Mouse (Mus musculus): ENCODE measurements around the gene Dram1. TPM values are rescaled to one million over a fixed set of nuclear protein-coding genes. Genes with fewer than 3 reads are reported as not detected.
A peak's percentile ranks its signal among the peaks of the same experiment; 100 is the strongest.

Dram1 gene
- polyA plus RNA-seq (2011; ENCODE audit: insufficient read length, low read depth, missing spikeins), result 18.5 and 20.6 TPM in 2 replicates

DNA sequence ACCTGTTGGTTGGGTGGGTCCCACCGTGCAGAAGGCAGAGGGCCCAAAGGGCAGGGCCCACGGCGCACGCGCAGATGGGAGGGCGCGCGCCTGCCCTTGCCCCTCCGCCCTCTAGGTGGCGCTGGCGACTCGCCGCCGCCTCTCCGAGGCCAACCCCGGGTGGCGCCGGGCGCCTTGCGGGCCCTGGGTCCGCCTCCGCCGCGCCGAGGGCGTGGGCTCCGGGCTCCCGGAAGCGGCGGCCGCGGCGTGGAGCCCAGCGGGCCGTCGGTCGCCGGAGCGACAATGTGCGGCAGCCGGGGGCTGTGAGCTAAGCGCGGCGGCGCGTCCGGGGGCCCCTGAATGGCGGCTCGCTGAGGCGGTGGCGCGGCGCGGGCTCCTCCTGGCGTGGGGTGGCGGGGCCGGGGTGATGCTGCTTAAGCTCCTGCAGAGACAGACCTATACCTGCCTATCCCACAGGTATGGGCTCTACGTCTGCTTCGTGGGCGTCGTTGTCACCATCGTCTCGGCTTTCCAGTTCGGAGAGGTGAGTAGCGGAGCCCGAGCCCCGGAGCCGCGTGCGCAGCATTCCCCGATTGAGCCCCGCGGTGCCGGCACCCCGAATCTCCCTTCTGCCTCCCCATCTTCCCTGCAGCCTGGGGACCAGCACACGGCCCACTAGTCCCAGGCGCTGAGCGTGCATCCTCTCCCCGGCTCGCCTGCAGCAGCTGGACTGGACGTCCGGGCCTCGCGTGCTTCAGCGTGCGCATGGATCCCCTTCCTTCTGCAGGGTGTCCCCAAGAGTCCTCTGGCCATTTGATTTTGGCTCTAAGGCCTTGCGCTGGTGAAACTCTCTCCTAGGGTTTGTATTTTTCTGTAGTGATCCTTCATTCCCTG lies at the start of gene Dram1, which contains the start of gene Gnptab:
Gene Dram1 (minus strand): TSS at position 68 of the 873 bp plus-strand sequence.
Gene Gnptab (plus strand): TSS at position 120 of the 873 bp plus-strand sequence.
- Histone ChIP-seq H3K27ac (ENCODE audit: insufficient read depth, low read length) (no peak within 1 kb of the TSS), H3K4me3 (ENCODE audit: insufficient read depth, low read length) (peak within 1 kb of the TSS; percentile 58), H3K4me1 (ENCODE audit: control insufficient read depth, insufficient read depth, low read length) (no peaks in the 10 kb centered on the region)
- TF ChIP-seq CTCF (IDR thresholded peaks at IDR 0.05; ENCODE audit: borderline replicate concordance, insufficient read depth, low read length) (peak; percentile 81), POLR2A (IDR thresholded peaks at IDR 0.05; ENCODE audit: low read depth, low read length) (peak; percentile 54)

GRCm38 (mm10) chr10:88427998-88428397 lies 49.1 kb upstream of the Dram1 start:
- Histone ChIP-seq H3K4me1 (ENCODE audit: control insufficient read depth, insufficient read depth, low read length) (no peaks in the 10 kb centered on the region), H3K27ac (ENCODE audit: insufficient read depth, low read length) (no peak overlapping the region), H3K4me3 (ENCODE audit: insufficient read depth, low read length) (no peak overlapping the region)
- no peak for TF ChIP-seq POLR2A (IDR thresholded peaks at IDR 0.05; ENCODE audit: low read depth, low read length)
- TF ChIP-seq CTCF (IDR thresholded peaks at IDR 0.05; ENCODE audit: borderline replicate concordance, insufficient read depth, low read length), result no peak

DNA sequence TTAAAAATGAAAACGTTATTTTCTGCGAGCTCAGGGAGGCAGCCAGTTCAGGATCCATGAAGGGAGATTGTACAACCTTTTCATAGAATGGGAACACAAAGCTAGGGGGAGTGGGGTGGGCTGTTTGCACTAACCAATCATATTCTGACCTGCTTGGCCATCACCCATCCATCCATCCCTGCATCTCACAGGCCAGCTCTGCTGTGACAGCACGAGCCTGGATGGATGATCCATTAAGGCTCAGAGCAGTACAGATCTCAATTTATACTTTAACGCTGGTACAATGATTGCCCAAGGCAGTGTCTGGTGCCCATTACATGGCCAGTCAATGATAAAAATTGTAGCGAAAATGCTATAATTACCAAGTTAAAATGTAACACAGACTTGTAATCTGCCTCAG lies 48.0 kb upstream of the Dram1 start:
- Histone ChIP-seq H3K27ac (ENCODE audit: insufficient read depth, low read length) (no peak overlapping the region), H3K4me1 (ENCODE audit: control insufficient read depth, insufficient read depth, low read length) (no peaks in the 10 kb centered on the region), H3K4me3 (ENCODE audit: insufficient read depth, low read length) (no peak overlapping the region)
- TF ChIP-seq CTCF (IDR thresholded peaks at IDR 0.05; ENCODE audit: borderline replicate concordance, insufficient read depth, low read length) (no peak), POLR2A (IDR thresholded peaks at IDR 0.05; ENCODE audit: low read depth, low read length) (no peak)

GRCm38 (mm10) chr10:88426158-88426816 lies 47.4 kb upstream of the Dram1 start:
- TF ChIP-seq POLR2A (IDR thresholded peaks at IDR 0.05; ENCODE audit: low read depth, low read length) (no peak), CTCF (IDR thresholded peaks at IDR 0.05; ENCODE audit: borderline replicate concordance, insufficient read depth, low read length) (no peak)
- no peaks in the 10 kb centered on the region for H3K4me1 ChIP-seq (ENCODE audit: control insufficient read depth, insufficient read depth, low read length)
- H3K4me3 ChIP-seq (ENCODE audit: insufficient read depth, low read length), result no peak overlapping the region
- H3K27ac ChIP-seq (ENCODE audit: insufficient read depth, low read length), result no peak overlapping the region

DNA sequence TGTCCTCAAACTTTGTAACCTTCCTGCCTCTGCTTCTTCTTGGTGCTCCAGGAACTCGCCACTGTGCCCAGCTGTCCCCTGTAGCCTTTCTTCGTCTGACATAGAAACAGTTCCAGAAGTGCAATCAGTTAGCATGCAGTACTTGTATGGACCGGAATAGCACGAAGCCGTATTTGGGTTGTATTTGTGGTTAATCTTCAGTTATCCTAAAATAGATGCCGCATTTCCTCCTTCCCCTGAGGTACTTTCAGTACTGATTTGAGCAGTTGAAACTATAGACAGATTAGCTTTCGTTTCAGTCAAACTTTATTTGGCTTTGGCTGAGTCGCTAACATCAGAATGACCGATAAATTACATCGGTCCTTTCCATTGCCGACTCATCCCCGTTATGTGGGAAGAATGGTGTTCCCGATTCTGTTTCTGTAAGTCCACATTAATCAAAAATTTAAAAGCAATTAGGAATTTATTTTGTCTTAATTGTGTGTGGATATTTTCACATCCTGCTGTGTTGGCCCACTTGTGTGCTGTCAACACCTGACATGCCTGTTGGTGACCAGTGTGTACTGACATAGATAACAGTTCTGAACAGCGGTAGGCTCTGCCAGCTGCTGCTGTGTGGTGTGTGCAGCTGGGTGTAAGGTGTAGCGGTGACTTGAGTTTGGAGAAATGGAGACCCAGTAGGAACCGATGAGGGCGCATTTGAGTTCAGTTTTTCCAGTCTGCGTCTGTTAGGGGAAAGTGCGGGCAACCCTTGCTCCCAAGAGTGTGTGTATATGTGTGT lies 42.0 kb upstream of the Dram1 start:
- Histone ChIP-seq H3K27ac (ENCODE audit: insufficient read depth, low read length) (peak overlapping the region; percentile 49; the same call in 1 of the 2 replicates), H3K4me1 (ENCODE audit: control insufficient read depth, insufficient read depth, low read length) (peaks cover 6% of the 10 kb centered on the region), H3K4me3 (ENCODE audit: insufficient read depth, low read length) (no peak overlapping the region)
- TF ChIP-seq CTCF (IDR thresholded peaks at IDR 0.05; ENCODE audit: borderline replicate concordance, insufficient read depth, low read length) (no peak), POLR2A (IDR thresholded peaks at IDR 0.05; ENCODE audit: low read depth, low read length) (no peak)

DNA sequence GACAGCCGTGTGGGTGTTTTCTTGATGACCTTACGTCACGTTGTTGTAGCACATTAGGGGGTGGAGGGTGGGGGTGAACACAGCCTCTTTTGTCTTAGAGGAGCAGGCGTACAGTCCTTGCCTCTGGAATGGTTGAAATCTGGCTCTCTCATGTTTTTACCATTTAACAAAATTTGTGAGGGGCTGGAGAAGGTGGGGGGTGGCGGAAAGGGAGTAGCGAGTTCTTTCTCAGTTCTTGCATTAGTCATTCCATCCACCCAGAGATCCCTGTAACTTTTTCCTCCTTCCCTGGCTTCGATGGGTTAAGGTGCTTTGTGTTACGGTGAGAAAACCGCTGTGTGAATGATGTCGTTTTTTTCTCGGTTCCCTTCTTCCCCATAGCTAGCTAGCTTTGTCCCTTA lies 41.3 kb upstream of the Dram1 start:
- TF ChIP-seq CTCF (IDR thresholded peaks at IDR 0.05; ENCODE audit: borderline replicate concordance, insufficient read depth, low read length), result no peak
- no peak for TF ChIP-seq POLR2A (IDR thresholded peaks at IDR 0.05; ENCODE audit: low read depth, low read length)

GRCm38 (mm10) chr10:88417686-88418085 lies 38.8 kb upstream of the Dram1 start:
- Histone ChIP-seq H3K27ac (ENCODE audit: insufficient read depth, low read length) (no peak overlapping the region), H3K4me3 (ENCODE audit: insufficient read depth, low read length) (no peak overlapping the region), H3K4me1 (ENCODE audit: control insufficient read depth, insufficient read depth, low read length) (peaks cover 6% of the 10 kb centered on the region)
- TF ChIP-seq POLR2A (IDR thresholded peaks at IDR 0.05; ENCODE audit: low read depth, low read length) (no peak), CTCF (IDR thresholded peaks at IDR 0.05; ENCODE audit: borderline replicate concordance, insufficient read depth, low read length) (no peak)

More for the DNA sequence above, 41.3 kb upstream of the Dram1 start:
- Histone ChIP-seq H3K4me3 (ENCODE audit: insufficient read depth, low read length) (no peak overlapping the region), H3K27ac (ENCODE audit: insufficient read depth, low read length) (peak overlapping the region; percentile 49), H3K4me1 (ENCODE audit: control insufficient read depth, insufficient read depth, low read length) (peaks cover 6% of the 10 kb centered on the region)

DNA sequence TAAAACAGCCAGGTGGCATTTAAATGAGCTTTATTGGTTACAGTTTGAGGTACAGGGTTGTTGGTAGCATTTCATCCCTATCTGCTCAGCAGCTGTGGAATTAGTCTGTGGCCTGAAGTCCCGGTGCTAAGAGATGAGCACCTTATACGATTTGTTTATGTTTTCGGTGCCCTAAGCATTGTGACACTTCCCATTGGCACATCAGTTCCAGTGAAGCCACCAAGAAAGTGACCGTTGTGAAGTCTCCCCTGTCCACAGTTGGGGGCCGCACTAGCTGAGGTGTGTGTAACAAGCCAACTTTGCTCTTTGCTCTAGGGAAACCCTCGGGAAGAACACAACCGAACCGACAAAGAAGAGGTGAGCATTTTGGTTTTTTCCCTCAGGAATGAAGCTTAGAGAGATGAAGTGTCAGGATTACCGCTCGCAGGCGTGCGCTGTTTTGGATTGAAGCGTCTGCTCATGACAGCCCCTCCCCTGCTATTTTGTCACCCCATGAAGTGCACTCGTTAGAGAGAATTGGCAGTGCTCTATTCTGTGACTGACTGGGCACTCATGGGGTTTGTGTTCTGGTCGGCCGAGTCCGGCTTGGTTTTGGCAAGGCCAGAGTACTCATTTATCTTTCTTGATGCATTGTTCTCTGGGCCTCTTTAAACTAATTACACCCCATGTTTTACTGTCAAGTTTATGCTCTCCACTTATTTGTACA lies 33.6 kb upstream of the Dram1 start:
- TF ChIP-seq CTCF (IDR thresholded peaks at IDR 0.05; ENCODE audit: borderline replicate concordance, insufficient read depth, low read length) (no peak), POLR2A (IDR thresholded peaks at IDR 0.05; ENCODE audit: low read depth, low read length) (no peak)
- no peak overlapping the region for H3K4me3 ChIP-seq (ENCODE audit: insufficient read depth, low read length)
- no peak overlapping the region for H3K27ac ChIP-seq (ENCODE audit: insufficient read depth, low read length)
- H3K4me1 ChIP-seq (ENCODE audit: control insufficient read depth, insufficient read depth, low read length), result no peaks in the 10 kb centered on the region

DNA sequence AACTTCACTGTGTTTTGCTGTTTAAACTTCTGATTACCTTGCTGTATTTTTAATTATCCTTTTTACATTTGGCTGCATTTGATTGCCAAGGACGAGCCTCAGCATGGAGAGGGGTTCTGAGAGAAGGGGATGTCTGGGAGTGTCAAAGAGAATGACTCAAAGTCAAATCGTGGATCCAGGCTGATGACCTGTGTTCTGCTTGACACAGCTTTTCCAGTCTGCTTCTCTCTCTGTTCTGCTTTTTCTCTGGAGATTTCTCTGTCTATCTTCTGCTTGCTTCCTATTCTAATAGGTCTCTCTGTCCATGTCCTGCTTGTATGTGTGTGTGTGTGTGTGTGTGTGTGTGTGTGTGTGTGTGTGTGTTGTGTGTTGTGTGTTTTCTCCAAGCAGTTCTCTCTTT lies 30.9 kb upstream of the Dram1 start:
- Histone ChIP-seq H3K4me1 (ENCODE audit: control insufficient read depth, insufficient read depth, low read length) (no peaks in the 10 kb centered on the region), H3K4me3 (ENCODE audit: insufficient read depth, low read length) (no peak overlapping the region), H3K27ac (ENCODE audit: insufficient read depth, low read length) (no peak overlapping the region)
- no peak for TF ChIP-seq CTCF (IDR thresholded peaks at IDR 0.05; ENCODE audit: borderline replicate concordance, insufficient read depth, low read length)
- TF ChIP-seq POLR2A (IDR thresholded peaks at IDR 0.05; ENCODE audit: low read depth, low read length), result no peak
